ENCODE assay signal across 32 mouse cellular contexts in genomic region chr17:70605659-70606058, GRCm38 (mm10).
"Had no signal": no experiment of that assay in that cellular context is flagged by ENCODE, and none has a peak within 500 bp of the region (broad histone marks: within the 10 kb centered on the region; RNA-seq: fewer than 3 reads in every experiment).

No protein-coding gene starts in this region.

- ATAC-seq: hindbrain, embryonic 16.5 days; hindbrain, postnatal 0 days; inflammation-experienced regulatory T-cells, adult 6 months; intestine, embryonic 15.5 days; intestine, embryonic 16.5 days; intestine, postnatal 0 days had no signal

- DNase-seq: heart, postnatal 10 days; heart, postnatal 14 days; heart, postnatal 36 days; heart, postnatal 4 days; kidney, adult 11 months; kidney, adult 18-20 months; kidney, adult 2 months; kidney, adult 8-10 months; kidney, adult 9 months; kidney, postnatal 10 days; kidney, postnatal 14 days; kidney, postnatal 25 days; kidney, postnatal 36 days; kidney, postnatal 4 days; layer of hippocampus, postnatal 36 days had no signal

- H3K4me3 ChIP-seq: heart, embryonic 10.5 days; heart, embryonic 12.5 days; heart, embryonic 13.5 days; heart, embryonic 15.5 days; hindbrain, embryonic 10.5 days; hindbrain, embryonic 12.5 days; hindbrain, embryonic 13.5 days; hindbrain, embryonic 15.5 days; intestine, embryonic 15.5 days; kidney, embryonic 15.5 days had no signal

- H3K27ac ChIP-seq: heart, embryonic 10.5 days; heart, embryonic 13.5 days; heart, embryonic 15.5 days; hindbrain, embryonic 10.5 days; hindbrain, embryonic 12.5 days; hindbrain, embryonic 13.5 days; hindbrain, embryonic 14.5 days; hindbrain, embryonic 15.5 days; hindbrain, postnatal 0 days; intestine, embryonic 15.5 days; kidney, embryonic 15.5 days; kidney, postnatal 0 days had no signal
